Mouse (Mus musculus): ENCODE results near the gene Akap12.
A peak's percentile ranks its signal among the peaks of the same experiment; 100 is the strongest.

Akap12 gene

DNA sequence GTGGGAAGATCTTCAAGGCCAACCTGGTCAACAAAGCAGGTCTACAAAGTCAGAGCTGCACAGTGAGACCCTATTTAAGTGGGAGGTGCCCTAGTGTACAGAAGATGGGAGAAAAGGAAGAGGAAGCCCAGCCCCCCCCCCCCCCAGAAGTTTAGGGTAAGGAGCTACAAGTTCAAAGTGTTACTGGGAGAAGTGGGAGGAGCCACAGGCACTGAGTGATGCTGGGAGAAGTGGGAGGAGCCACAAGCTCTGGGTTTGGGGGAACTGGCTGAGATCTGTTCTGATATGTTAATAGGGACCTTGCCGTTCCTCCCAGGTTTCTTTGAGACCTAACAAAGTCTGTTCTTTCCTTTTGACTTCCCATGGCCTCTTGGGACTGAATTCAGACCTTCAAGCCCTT is 18.6 kb downstream of the Akap12 start:
- no peak for DNase-seq (ENCODE audit: low spot score)

GRCm38 (mm10) chr10:4285752-4286151 is 19.6 kb downstream of the Akap12 start:
- peak; percentile 24 for DNase-seq (ENCODE audit: low spot score)

DNA sequence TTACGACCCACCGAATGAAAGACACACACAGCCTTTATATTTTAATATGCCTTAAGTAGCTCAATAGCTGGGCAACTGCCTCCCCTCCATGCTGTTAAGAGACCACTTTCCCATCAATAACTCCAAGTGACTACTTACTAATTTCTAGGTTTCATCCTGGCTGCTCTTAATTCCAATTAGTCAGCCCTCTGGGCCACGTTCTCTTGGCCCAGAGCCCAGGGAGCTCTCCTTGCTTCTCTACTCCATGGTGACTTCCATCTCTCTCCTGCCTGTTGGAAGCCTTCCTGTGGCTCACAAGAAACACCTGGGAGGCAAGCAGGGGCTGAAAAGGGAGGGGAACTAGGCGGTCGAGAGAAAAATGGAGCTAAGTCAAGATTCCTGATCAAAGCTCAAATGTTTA is 23.0 kb downstream of the Akap12 start:
- DNase-seq (ENCODE audit: low spot score), result no peak

DNA sequence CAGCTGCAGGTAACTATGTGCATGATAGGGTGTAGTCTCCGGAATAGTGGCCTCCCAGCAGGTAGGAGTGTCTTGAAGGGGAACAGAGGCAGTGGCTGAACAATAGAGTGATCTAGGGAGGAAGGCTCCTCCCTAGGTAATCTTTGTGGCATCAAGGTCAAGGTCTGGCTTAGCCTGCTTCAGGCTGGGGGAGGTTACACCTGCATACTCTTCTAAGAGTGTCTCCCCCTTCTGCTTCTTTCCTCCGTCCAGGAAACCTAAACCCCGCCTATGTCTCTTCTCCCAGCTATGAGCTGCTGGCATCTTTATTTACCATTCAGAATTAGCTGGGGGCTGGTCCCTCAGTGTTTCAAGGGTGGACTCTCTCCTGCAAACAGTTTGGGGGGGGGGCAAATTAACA is 23.5 kb downstream of the Akap12 start:
- no peak for DNase-seq (ENCODE audit: low spot score)

- no peak for DNase-seq (ENCODE audit: low spot score)
Observed at GRCm38 (mm10) chr10:4290145-4290544, 24.0 kb downstream of the Akap12 start.

DNA sequence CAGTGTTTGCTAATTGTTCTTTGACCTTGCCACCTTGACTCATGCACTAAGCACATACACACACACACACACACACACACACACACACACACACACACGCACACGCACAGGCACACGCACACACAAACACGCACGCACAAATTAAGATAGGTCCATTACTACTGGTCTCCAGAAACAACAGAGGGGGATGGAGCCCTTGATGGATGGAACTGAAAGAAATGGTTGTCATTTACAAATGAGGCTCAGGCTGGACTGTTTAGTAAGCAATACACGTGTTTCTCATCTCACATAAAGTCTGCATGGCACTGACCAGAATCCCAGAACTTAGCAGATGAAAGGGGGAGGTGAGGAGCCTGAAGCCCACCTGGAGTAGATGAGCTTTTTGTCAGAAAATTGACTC is 24.4 kb downstream of the Akap12 start:
- DNase-seq (ENCODE audit: low spot score), result no peak

DNA sequence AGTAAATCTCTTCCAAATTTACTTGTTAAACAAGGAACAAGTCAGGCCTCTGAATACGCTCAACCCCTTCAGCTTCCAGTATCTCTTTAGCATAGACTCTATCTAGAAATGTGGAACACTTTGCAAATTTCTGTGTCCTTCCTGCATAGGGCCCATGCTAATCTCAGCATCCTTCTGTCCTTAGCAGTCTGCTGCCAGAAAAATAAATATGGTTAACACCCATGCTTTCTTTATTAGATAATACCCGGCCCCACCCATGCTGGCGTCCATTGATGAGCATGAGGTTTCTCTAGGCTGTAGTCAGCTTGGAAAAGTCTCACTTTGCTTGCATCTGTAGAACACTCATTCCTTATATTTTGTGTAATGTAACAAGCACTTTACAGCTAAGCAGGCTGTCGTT is 27.2 kb downstream of the Akap12 start:
- no peak for DNase-seq (ENCODE audit: low spot score)

GRCm38 (mm10) chr10:4303558-4303957 is 37.4 kb downstream of the Akap12 start:
- no peak for DNase-seq (ENCODE audit: low spot score)

- no peak for DNase-seq (ENCODE audit: low spot score)
Observed at GRCm38 (mm10) chr10:4323885-4324284, 57.7 kb downstream of the Akap12 start.

DNA sequence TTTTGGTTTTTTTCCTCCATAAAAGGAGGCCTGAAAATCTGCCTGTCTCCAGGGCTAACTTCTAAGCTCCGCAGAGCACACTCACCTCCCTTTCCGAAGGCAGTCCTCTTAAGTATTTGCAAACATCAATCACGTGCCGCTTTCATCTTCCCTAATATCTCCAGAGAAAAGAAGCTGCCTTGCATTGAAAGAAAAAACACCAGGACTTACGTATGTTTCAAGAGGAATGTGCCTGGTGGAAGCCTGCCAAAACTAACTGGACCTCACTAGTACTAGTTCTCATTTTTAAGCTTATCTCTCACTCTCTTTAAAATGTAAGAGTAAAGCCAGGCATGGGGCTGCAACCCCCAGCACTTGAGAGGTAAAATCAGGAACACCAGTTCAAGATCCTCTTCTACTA is 59.4 kb downstream of the Akap12 start:
- DNase-seq (ENCODE audit: low spot score), result no peak

DNA sequence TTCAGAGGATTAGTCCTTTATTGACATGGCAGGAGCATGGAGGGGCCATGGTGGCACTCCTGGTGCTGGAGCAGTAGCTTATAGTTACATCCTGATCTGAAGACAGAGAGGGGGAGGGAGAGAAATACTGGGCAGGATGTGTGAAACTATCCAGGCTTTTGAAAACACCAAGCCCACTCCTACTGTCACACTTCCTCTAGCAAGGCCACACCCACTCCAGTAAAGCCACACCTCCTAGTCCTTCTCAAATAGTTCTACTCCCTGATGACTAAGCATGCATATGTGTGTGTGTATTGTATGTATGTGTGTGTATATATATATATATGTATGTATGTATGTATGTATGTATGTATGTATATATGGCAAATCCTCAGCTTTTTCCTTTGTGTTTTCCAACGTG is 61.5 kb downstream of the Akap12 start:
- DNase-seq (ENCODE audit: low spot score), result no peak

DNA sequence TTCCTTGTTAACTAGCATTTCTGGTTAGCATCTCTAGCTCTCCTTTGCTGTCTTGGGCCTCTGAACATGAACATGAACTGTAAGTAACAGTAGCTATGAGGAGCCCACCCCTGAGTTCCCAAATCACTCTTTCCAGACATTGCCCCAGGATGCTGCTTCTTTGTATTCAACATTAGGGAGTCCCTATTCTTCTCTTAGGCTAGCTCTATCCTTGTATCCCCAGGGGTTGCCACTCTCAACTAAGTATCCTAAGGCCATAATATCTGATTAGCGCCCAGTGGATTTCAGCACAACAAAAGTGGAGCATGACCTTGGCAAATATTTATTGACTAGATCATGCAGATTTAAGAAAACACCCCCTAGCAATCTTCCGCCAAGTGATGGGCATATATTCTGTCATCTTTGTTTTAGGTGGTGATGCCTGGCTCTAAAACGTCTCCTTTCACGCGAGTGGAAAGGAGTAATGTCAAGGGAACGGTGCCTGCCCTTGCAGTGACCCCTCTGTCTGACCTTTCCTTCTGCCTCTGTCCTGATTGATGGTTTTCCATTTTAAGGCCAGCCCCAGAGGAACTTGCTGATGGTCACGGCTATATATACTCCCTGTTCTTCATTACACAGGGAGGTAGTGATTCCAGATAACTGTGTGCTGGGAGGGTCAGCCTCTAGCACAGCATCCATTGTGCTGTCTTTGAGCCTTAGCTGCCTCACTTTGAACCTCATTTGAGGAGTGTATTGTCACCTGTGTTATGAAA is 66.2 kb downstream of the Akap12 start:
- peak; percentile 55 for DNase-seq (ENCODE audit: low spot score)

- DNase-seq (ENCODE audit: low spot score), result peak; percentile 83
Observed at GRCm38 (mm10) chr10:4333319-4333718, 67.1 kb downstream of the Akap12 start.

DNA sequence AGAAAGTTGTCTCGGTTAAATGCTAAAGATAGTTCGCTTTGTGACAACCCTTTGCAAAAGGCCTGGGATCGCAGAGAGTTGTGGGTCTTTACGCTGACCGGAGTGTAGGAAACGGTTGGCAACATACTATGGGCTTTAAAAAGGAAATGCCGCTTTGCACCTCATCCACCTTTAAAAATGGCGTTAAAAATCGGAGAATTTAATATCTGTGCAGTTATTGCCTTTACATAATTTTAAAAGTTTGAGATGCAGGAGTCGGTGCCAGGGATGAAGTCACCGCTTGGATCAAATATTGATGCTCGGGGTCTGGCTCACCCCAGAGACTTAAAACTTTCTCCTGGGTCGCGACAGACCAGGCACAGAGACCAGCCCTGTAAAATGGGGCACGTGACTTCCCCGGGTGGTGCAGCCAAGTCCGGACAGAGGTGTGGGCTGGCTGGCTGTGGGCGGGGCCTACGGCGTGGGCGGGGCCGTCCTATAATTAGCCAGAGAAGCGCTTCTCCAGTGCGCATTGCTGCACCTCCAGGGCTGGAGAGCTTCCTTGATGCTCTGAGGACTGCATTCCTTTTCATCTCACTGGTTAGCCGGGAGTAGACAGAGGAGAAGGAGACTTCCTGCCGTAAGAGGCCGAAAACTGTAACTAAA is 68.0 kb downstream of the Akap12 start:
- DNase-seq (ENCODE audit: low spot score), result peak; percentile 89

- peak; percentile 54 for DNase-seq (ENCODE audit: low spot score)
Observed at GRCm38 (mm10) chr10:4338863-4339461, 72.8 kb downstream of the Akap12 start.

- peak; percentile 74 for DNase-seq (ENCODE audit: low spot score)
Observed at GRCm38 (mm10) chr10:4341430-4341829, 75.2 kb downstream of the Akap12 start.

DNA sequence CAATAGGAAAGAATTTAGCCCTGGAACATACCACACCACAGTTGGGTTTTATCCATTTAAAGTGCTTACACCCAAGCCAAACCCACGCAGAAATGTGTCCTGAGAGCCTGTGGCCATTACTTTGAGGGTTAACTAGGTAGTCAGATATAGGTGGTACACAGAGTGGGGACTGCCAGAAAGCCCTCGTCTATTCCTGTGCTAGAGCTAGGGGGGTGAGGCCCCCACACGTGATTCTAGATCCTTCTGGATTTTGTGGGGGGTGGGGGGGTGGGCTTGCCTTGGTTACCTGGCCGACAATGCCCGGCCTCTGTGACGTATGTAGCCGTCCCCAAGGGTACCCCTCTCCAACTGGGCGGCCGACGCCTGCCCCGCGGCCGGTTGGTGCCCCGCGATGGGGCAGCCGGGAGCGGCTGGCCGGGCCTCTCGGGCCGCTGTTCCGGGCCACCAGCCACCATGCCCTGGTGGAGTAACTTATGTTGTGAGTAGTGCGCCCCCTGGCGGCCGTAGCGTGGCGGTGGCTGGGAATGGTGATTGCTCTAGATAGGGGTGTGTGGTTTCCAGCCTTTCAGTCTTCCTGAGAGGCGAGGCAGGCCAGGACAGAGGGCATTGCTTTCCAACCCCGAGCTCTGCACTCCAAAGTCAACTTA is 80.4 kb downstream of the Akap12 start:
- peak; percentile 97 for DNase-seq (ENCODE audit: low spot score)

- DNase-seq (ENCODE audit: low spot score), result no peak
Observed at GRCm38 (mm10) chr10:4347136-4347492, 80.9 kb downstream of the Akap12 start.

- DNase-seq (ENCODE audit: low spot score), result no peak
Observed at GRCm38 (mm10) chr10:4347591-4347990, 81.4 kb downstream of the Akap12 start.

- DNase-seq (ENCODE audit: low spot score), result no peak
Observed at GRCm38 (mm10) chr10:4354371-4355260, 88.4 kb downstream of the Akap12 start.

- DNase-seq (ENCODE audit: low spot score), result no peak
Observed at GRCm38 (mm10) chr10:4355882-4356451, 89.8 kb downstream of the Akap12 start.

DNA sequence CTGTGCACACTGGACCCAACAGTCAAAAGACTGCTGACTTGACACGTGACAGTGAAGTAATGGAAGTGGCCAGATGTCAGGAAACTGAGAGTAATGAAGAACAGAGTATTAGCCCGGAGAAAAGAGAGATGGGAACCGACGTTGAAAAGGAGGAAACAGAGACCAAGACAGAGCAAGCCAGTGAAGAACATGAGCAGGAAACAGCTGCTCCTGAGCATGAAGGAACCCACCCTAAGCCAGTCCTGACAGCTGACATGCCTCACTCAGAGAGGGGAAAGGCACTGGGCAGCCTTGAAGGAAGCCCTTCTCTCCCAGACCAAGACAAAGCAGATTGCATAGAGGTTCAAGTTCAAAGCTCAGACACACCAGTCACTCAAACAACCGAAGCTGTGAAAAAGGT is 90.5 kb downstream of the Akap12 start:
- DNase-seq (ENCODE audit: low spot score), result no peak

Data from embryo, embryonic 10 days (tissue).